20 mouse cellular contexts compared by ENCODE assay signal in genomic region chr5:43184834-43185233, GRCm38 (mm10).
"Had no signal": no experiment of that assay in that cellular context is flagged by ENCODE, and none has a peak within 500 bp of the region (broad histone marks: within the 10 kb centered on the region; RNA-seq: fewer than 3 reads in every experiment).

No protein-coding gene starts in this region.

- ATAC-seq: hindbrain, postnatal 0 days; intestine, embryonic 16.5 days had no signal

- H3K36me3 ChIP-seq: heart, embryonic 10.5 days; heart, embryonic 12.5 days; hindbrain, embryonic 13.5 days; hindbrain, embryonic 15.5 days; kidney, embryonic 15.5 days; limb, embryonic 10.5 days; limb, embryonic 12.5 days had no signal

- H3K9me3 ChIP-seq: heart, embryonic 10.5 days; heart, embryonic 12.5 days; hindbrain, embryonic 13.5 days; hindbrain, embryonic 15.5 days; kidney, embryonic 15.5 days; limb, embryonic 10.5 days; limb, embryonic 12.5 days had no signal

- H3K4me3 ChIP-seq: gastrocnemius, adult 2 months; heart, embryonic 10.5 days; heart, embryonic 12.5 days; hindbrain, embryonic 13.5 days; hindbrain, embryonic 15.5 days; kidney, embryonic 15.5 days; limb, embryonic 10.5 days; limb, embryonic 12.5 days had no signal

- DNase-seq: gastrocnemius, adult 2 months; gastrocnemius, postnatal 10 days; gastrocnemius, postnatal 25 days; heart, postnatal 10 days; heart, postnatal 4 days; kidney, adult 11 months; kidney, postnatal 14 days; kidney, postnatal 36 days; layer of hippocampus, adult 9-11 months; layer of hippocampus, postnatal 36 days; liver had no signal

- H3K4me1 ChIP-seq: heart, embryonic 10.5 days; heart, embryonic 12.5 days; hindbrain, embryonic 13.5 days; hindbrain, embryonic 15.5 days; kidney, embryonic 15.5 days; limb, embryonic 10.5 days; limb, embryonic 12.5 days had no signal

- H3K27me3 ChIP-seq: heart, embryonic 12.5 days; hindbrain, embryonic 13.5 days; hindbrain, embryonic 15.5 days; kidney, embryonic 15.5 days; limb, embryonic 12.5 days had no signal
